Mouse (Mus musculus) urinary bladder, postnatal 4 days (tissue): ENCODE measurements around the gene Numb.
"Not testable (repeated sequence)": the region's sequence is repeated elsewhere in the genome, so short reads cannot be mapped to it uniquely, and the experiment has no call there.

Experiments used
- DNase-seq, 2 experiments: peaks; one replicate each; pipeline ENCODE4 v3.0.0; 2021 to 2022; ENCODE audit warnings: low spot score in 2 of 2

Gene Numb

GRCm38 (mm10) chr12:83922724-83923485, 1.2 kb upstream of the Numb start:
- no peak for DNase-seq

- no peak for DNase-seq
These were observed 853 bp downstream of the Numb start for GRCm38 (mm10) chr12:83920721-83921441.

GRCm38 (mm10) chr12:83916884-83917283, 4.8 kb downstream of the Numb start:
- DNase-seq = no peak

- no peak for DNase-seq
These were observed 6.9 kb downstream of the Numb start for GRCm38 (mm10) chr12:83914797-83915196.

GRCm38 (mm10) chr12:83914202-83914740, 7.5 kb downstream of the Numb start:
- no peak for DNase-seq

- no peak for DNase-seq
These were observed 11.3 kb downstream of the Numb start for GRCm38 (mm10) chr12:83910451-83910850.

GRCm38 (mm10) chr12:83892926-83893325, 28.8 kb downstream of the Numb start:
- no peak for DNase-seq

- no peak for DNase-seq
These were observed 30.5 kb downstream of the Numb start for GRCm38 (mm10) chr12:83891278-83891677.

- no peak for DNase-seq
These were observed 32.6 kb downstream of the Numb start for GRCm38 (mm10) chr12:83889128-83889527.

- no peak for DNase-seq
These were observed 36.0 kb downstream of the Numb start for GRCm38 (mm10) chr12:83885516-83886285.

GRCm38 (mm10) chr12:83885065-83885464, 36.7 kb downstream of the Numb start:
- DNase-seq = not testable (repeated sequence)

GRCm38 (mm10) chr12:83882503-83882902, 39.2 kb downstream of the Numb start:
- DNase-seq = peak; percentile 22 to 63

- no peak for DNase-seq
These were observed 39.6 kb downstream of the Numb start for GRCm38 (mm10) chr12:83882088-83882487.

GRCm38 (mm10) chr12:83880913-83881312, 40.8 kb downstream of the Numb start:
- no peak for DNase-seq

- DNase-seq = no peak
These were observed 46.6 kb downstream of the Numb start for GRCm38 (mm10) chr12:83875097-83875496.

- DNase-seq = no peak
These were observed 47.1 kb downstream of the Numb start for GRCm38 (mm10) chr12:83874597-83874996.

GRCm38 (mm10) chr12:83864501-83864900, 57.2 kb downstream of the Numb start:
- DNase-seq = no peak

- no peak for DNase-seq
These were observed 59.9 kb downstream of the Numb start for GRCm38 (mm10) chr12:83861880-83862279.

GRCm38 (mm10) chr12:83860688-83861087, 61.0 kb downstream of the Numb start:
- no peak for DNase-seq

GRCm38 (mm10) chr12:83858052-83858451, 63.7 kb downstream of the Numb start:
- DNase-seq = no peak

GRCm38 (mm10) chr12:83855211-83855610, 66.5 kb downstream of the Numb start:
- DNase-seq = no peak

- DNase-seq = no peak
These were observed 67.5 kb downstream of the Numb start for GRCm38 (mm10) chr12:83854281-83854680.
